Mouse (Mus musculus) lung, adult 2 months (tissue): ENCODE results near the gene Plxnc1.

Experiments used
- CTCF ChIP-seq: fragments of 200-500 bp; IDR thresholded peaks from 2 replicates; pipeline ENCODE4 v1.5.1; 2011; ENCODE audit warnings: mild to moderate bottlenecking, low read length, control low read depth; ENCODE audit not compliant: insufficient read depth
- POLR2A ChIP-seq: fragments of 200-500 bp; IDR thresholded peaks from 2 replicates; pipeline ENCODE4 v1.6.1; 2011; ENCODE audit warnings: low read depth, mild to moderate bottlenecking, control low read depth, low read length, borderline replicate concordance; ENCODE audit errors: extremely low read depth

DNA sequence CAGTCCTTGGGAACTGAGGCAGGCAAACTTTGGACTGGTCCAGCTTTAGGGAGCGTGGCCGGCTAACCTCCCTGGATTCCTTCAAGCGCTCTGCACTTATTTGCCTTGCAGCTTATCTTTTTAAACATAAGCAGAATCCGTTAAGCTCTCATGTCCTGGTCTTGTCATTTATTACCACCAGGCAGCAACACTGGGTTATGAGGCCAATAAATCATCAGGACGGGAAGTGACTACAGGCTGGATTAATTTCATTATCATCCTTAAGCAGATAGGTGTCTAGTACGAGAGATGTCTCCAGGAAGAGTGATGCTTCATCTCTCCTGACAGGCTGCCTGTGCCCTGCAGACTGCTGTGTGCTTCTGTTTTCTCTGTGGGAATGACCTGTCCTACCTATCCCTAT is 136.4 kb downstream of the Plxnc1 start:
- TF ChIP-seq POLR2A (no peak), CTCF (no peak)
